Mouse (Mus musculus) left cerebral cortex, adult 2 months (tissue): ENCODE measurements around the gene Trank1. TPM values are rescaled to one million over a fixed set of nuclear protein-coding genes. Genes with fewer than 3 reads are reported as not detected.

Source experiments
- DNase-seq, 2 experiments: peaks; one replicate each; pipeline ENCODE4 v3.0.0; 2021 to 2022; ENCODE audit warnings: low spot score in 2 of 2, mixed read lengths in 1 of 2; ENCODE audit errors: extremely low spot score in 1 of 2
- H3K27ac ChIP-seq: fragments of 200-600 bp; 2 replicates; pipeline ENCODE4 v1.8.1; 2022
- H3K4me3 ChIP-seq: fragments of 200-600 bp; 2 replicates; pipeline ENCODE4 v1.8.1; 2022
- CTCF ChIP-seq: fragments of 200-600 bp; IDR thresholded peaks from 2 replicates; pipeline ENCODE4 v1.8.1; 2022; ENCODE audit warnings: antibody characterized with exemption, mild to moderate bottlenecking, moderate library complexity
- intact Hi-C: fragments of 180-260 bp; cut with DNase I; formaldehyde crosslinking; loops from one replicate; pipeline ENCODE4 v1.15.1; 2025
- long read RNA-seq, 2 experiments: library from polyadenylated mRNA; stranded (forward); transcript quantifications; one replicate each; pipeline ENCODE4 v2.0.0; 2021; ENCODE audit warnings: borderline mapping rate in 2 of 2
- total RNA-seq, 2 experiments: library from RNA; stranded (reverse); gene quantifications; 2 replicates each; pipeline ENCODE4 v1.2.3; 2021

The Trank1 gene
- total RNA-seq = 100 to 1,000 TPM; 308 to 309 TPM
- long read RNA-seq, experiment 1, full-length matches to known transcripts = 3 of 79 reads
- long read RNA-seq, experiment 1, partial matches to known transcripts = 43 of 79 reads
- long read RNA-seq, experiment 1, other reads (novel, unspliced or antisense) = 33 of 79 reads
- long read RNA-seq, experiment 2, full-length matches to known transcripts = 5 of 108 reads
- long read RNA-seq, experiment 2, partial matches to known transcripts = 77 of 108 reads
- long read RNA-seq, experiment 2, other reads (novel, unspliced or antisense) = 26 of 108 reads

GRCm38 (mm10) chr9:111311031-111311842 lies at the start of gene Trank1:
Trank1 (plus strand) TSS chr9:111311739.
- Histone ChIP-seq H3K27ac (peak within 1 kb of the TSS; percentile 87), H3K4me3 (peak within 1 kb of the TSS; percentile 61)
- peak in 1 of 2 experiments; percentile 62 for DNase-seq
- no peak for TF ChIP-seq CTCF
- intact Hi-C loops = loop anchor here (5.0 kb wide), 1 partner anchor 131 kb away; no protein-coding TSS in a partner anchor

- intact Hi-C loops = no loop called here
- no peak for TF ChIP-seq CTCF
- no peak overlapping the region for H3K4me3 ChIP-seq
- H3K27ac ChIP-seq = no peak overlapping the region
- no peak for DNase-seq
Measured at GRCm38 (mm10) chr9:111267998-111268397, 43.5 kb upstream of the Trank1 start.

- intact Hi-C loops = no loop called here
- H3K4me3 ChIP-seq = peak overlapping the region; percentile 81
Measured at GRCm38 (mm10) chr9:111270606-111271005, 40.9 kb upstream of the Trank1 start.

GRCm38 (mm10) chr9:111271056-111271433 lies 40.5 kb upstream of the Trank1 start:
- H3K27ac ChIP-seq = peak overlapping the region; percentile 88
- peak overlapping the region; percentile 81 for H3K4me3 ChIP-seq
- intact Hi-C loops = no loop called here
- TF ChIP-seq CTCF = no peak
- no peak for DNase-seq

More at GRCm38 (mm10) chr9:111270606-111271005, 40.9 kb upstream of the Trank1 start:
- DNase-seq = no peak
- H3K27ac ChIP-seq = peak overlapping the region; percentile 88
- TF ChIP-seq CTCF = no peak

GRCm38 (mm10) chr9:111271434-111272160 lies 39.9 kb upstream of the Trank1 start, which contains the start of the genes Mlh1 and Epm2aip1:
Mlh1 (minus strand) TSS chr9:111271791.
Epm2aip1 (plus strand) TSS chr9:111271929.
- DNase-seq = peak; percentile 99
- Histone ChIP-seq H3K27ac (peak within 1 kb of the TSS; percentile 98), H3K4me3 (peak within 1 kb of the TSS; percentile 89)
- no peak for TF ChIP-seq CTCF
- intact Hi-C loops = no loop called here

GRCm38 (mm10) chr9:111272356-111272755 lies 39.2 kb upstream of the Trank1 start:
- no peak for TF ChIP-seq CTCF
- peak overlapping the region; percentile 98 for H3K27ac ChIP-seq
- H3K4me3 ChIP-seq = peak overlapping the region; percentile 89
- DNase-seq = peak in 1 of 2 experiments; percentile 12
- intact Hi-C loops = no loop called here

GRCm38 (mm10) chr9:111272996-111273785 lies 38.3 kb upstream of the Trank1 start:
- H3K4me3 ChIP-seq = peak overlapping the region; percentile 89
- H3K27ac ChIP-seq = no peak overlapping the region
- no peak for TF ChIP-seq CTCF
- no peak for DNase-seq
- intact Hi-C loops = no loop called here

GRCm38 (mm10) chr9:111273958-111274357 lies 37.6 kb upstream of the Trank1 start:
- TF ChIP-seq CTCF = no peak
- Histone ChIP-seq H3K4me3 (peak overlapping the region; percentile 89), H3K27ac (no peak overlapping the region)
- DNase-seq = no peak
- intact Hi-C loops = no loop called here

GRCm38 (mm10) chr9:111275156-111275555 lies 36.4 kb upstream of the Trank1 start:
- Histone ChIP-seq H3K27ac (no peak overlapping the region), H3K4me3 (peak overlapping the region; percentile 89)
- no peak for TF ChIP-seq CTCF
- intact Hi-C loops = no loop called here
- DNase-seq = no peak

- no peak for DNase-seq
- no peak for TF ChIP-seq CTCF
- intact Hi-C loops = no loop called here
- Histone ChIP-seq H3K4me3 (no peak overlapping the region), H3K27ac (no peak overlapping the region)
Measured at GRCm38 (mm10) chr9:111285061-111285460, 26.5 kb upstream of the Trank1 start.

GRCm38 (mm10) chr9:111285676-111286075 lies 25.9 kb upstream of the Trank1 start:
- DNase-seq = no peak
- no peak for TF ChIP-seq CTCF
- Histone ChIP-seq H3K27ac (no peak overlapping the region), H3K4me3 (no peak overlapping the region)
- intact Hi-C loops = no loop called here
